Mouse (Mus musculus) bone marrow, adult 2 months (tissue): Measurements from ENCODE around the gene Elf2. TPM values are rescaled to one million over a fixed set of nuclear protein-coding genes. Genes with fewer than 3 reads are reported as not detected.
"Not testable (repeated sequence)": the region's sequence is repeated elsewhere in the genome, so short reads cannot be mapped to it uniquely, and the experiment has no call there.

Source experiments
- H3K27ac ChIP-seq: fragments of 200-500 bp; 2 replicates; pipeline ENCODE4 v1.5.1; 2012; ENCODE audit warnings: low read depth, mild to moderate bottlenecking, control low read depth, inconsistent platforms, low read length; ENCODE audit not compliant: control insufficient read depth, poor library complexity, insufficient read depth
- H3K4me1 ChIP-seq: fragments of 200-500 bp; 2 replicates; pipeline ENCODE4 v1.6.1; 2011; ENCODE audit warnings: low read length; ENCODE audit not compliant: control insufficient read depth, insufficient read depth
- H3K4me3 ChIP-seq: fragments of 200-500 bp; replicated peaks from 2 replicates; pipeline ENCODE3; 2011; ENCODE audit warnings: mild to moderate bottlenecking, low read depth, low read length, control low read depth; ENCODE audit not compliant: control insufficient read depth
- CTCF ChIP-seq: fragments of 200-500 bp; IDR thresholded peaks from 2 replicates; pipeline ENCODE4 v1.5.1; 2011; ENCODE audit warnings: low read length, control low read depth; ENCODE audit not compliant: control insufficient read depth, insufficient read depth
- POLR2A ChIP-seq: fragments of 200-500 bp; IDR thresholded peaks from 2 replicates; pipeline ENCODE4 v1.6.1; 2011; ENCODE audit warnings: low read depth, mild to moderate bottlenecking, control low read depth, low read length, borderline replicate concordance; ENCODE audit not compliant: control insufficient read depth
- WGBS: fragments of 180-500 bp; shearing (Covaris S2); methylation state at CpG from one replicate; pipeline ENCODE4 v1.1.7; 2018; 5-methylcytosine and 5-hydroxymethylcytosine counted together
- polyA plus RNA-seq: library from polyadenylated mRNA; stranded (reverse); fragments of >200 nt; gene quantifications from 2 replicates; pipeline ENCODE4 v1.2.4, GENCODE M21; 2011; ENCODE audit warnings: low replicate concordance; ENCODE audit not compliant: missing spikeins, insufficient read depth, insufficient read length

Gene Elf2
- polyA plus RNA-seq, 1 experiment = 27.6 TPM

DNA sequence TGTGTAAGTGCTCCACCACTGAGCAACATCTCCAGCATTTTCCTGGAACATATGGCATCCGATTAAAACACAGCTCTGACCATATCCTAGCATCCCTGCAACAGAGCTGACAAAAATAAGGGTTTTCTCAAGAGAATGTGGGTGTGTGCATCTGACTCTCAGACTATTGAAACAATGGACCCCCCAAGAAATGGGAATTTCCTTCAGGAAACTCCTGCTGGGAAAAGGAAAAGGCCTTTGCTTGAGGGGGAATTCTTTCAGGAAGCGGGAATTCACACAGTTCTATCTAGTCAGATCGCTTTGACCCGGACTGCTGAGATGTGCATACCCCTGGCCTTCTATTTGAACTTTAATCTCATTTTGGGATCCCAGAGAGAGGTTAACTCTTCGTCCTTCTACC lies 116.9 kb downstream of the Elf2 start:
- Histone ChIP-seq H3K27ac (no peak overlapping the region), H3K4me3 (no peak overlapping the region), H3K4me1 (no peaks in the 10 kb centered on the region; the same call in none of the 2 replicates)
- WGBS = 73% methylated on average over 5 of the region's 5 CpGs
- TF ChIP-seq CTCF (no peak), POLR2A (no peak)

DNA sequence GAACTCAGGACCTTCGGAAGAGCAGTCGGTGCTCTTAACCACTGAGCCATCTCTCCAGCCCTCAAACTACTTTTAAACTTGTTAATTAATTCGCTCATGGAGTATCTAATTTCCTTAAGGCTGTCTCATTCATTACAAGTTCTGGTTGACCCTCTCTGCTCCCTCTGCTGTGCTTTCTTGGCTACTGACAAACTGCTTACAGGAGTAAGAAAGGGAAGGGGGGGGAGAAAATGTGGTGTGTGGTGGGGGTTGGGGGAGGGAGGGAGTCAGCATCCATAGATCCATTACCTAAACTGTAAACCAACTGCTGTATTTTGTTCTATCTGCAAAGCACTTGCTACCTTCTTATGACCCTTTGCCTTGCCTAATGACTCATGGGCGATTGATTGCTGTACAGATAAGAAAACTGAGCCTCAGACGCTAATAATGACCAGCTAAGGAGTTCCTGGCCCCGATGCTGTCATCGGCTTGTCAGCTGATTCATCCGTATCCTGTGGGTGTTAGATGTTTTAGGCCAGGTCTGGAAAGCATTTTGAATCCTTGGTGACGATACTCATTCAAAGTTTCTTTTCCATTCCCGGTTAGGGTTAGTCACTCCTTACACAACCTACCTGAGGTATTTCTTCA lies 117.5 kb downstream of the Elf2 start:
- TF ChIP-seq CTCF (no peak), POLR2A (no peak)
- 58% methylated on average over 10 of the region's 10 CpGs for WGBS
- no peaks in the 10 kb centered on the region; the same call in none of the 2 replicates for H3K4me1 ChIP-seq

DNA sequence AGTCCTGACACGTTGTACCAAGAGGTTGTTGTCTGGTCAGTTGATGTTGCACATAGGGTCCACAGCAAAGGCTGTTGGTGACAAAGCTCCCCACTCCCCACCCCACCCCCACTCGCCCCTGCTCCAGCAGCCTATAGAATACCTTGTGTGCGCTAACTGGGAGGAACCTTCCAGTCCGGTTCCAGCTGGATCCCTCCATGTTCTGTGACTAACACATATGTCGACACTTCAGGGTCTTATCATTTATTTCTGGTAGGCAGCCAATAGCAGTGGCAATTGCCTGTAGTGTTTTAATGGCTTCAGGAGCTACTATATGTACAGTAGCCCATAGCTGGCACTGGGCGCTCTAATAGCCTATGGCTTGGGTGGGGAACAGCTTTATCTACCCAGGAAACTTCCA lies 118.2 kb downstream of the Elf2 start:
- WGBS = 84% methylated on average over 6 of the region's 6 CpGs
- Histone ChIP-seq H3K4me1 (no peaks in the 10 kb centered on the region; the same call in none of the 2 replicates), H3K4me3 (no peak overlapping the region), H3K27ac (no peak overlapping the region)
- TF ChIP-seq POLR2A (no peak), CTCF (no peak)

More for the DNA sequence above, 117.5 kb downstream of the Elf2 start:
- H3K27ac ChIP-seq = no peak overlapping the region
- H3K4me3 ChIP-seq = no peak overlapping the region

DNA sequence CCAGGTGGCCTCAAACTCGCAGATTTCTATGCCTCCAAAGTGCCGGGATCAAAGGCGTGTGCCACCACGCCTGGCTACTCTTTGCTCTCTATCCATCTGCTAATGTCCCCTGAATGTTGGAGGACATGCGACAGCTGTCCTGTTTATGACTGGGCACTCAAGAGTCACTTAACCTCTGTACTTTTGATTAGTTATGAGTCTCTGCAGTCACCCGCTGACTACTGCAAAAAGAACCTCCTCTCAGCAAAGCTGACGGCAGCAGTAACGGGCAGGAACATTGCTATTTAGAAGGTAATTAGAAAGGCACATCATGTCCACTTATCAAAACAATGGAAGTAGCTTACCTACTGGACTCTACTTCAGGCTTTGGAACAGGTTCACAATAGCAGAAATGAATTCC lies 118.6 kb downstream of the Elf2 start:
- no peak overlapping the region for H3K27ac ChIP-seq
- no peaks in the 10 kb centered on the region; the same call in none of the 2 replicates for H3K4me1 ChIP-seq
- 85% methylated on average over 8 of the region's 8 CpGs for WGBS
- no peak overlapping the region for H3K4me3 ChIP-seq
- no peak for TF ChIP-seq POLR2A
- TF ChIP-seq CTCF = no peak

DNA sequence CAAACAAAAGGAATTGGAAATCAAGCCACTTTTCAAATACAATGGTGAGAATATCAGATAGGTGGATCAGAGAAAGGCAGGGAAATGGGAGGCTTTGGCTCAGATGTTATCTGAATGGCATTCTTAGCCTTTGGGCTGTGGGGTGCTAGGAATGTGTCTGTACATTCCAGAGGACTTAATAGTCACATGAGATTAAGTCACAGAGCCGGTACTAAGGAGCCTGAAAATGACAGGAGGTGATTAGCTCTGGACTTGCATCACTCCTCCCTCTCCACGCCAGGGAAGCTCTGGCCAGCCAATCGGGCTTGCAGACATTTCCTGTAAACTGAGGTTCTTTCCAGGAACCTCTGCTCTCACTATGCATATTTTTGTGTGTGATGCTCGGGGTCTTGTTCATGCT lies 119.6 kb downstream of the Elf2 start:
- TF ChIP-seq POLR2A = no peak
- no peak for TF ChIP-seq CTCF
- Histone ChIP-seq H3K27ac (no peak overlapping the region), H3K4me1 (no peaks in the 10 kb centered on the region; the same call in 1 of the 2 replicates), H3K4me3 (no peak overlapping the region)
- 40% methylated on average over 4 of the region's 4 CpGs for WGBS

DNA sequence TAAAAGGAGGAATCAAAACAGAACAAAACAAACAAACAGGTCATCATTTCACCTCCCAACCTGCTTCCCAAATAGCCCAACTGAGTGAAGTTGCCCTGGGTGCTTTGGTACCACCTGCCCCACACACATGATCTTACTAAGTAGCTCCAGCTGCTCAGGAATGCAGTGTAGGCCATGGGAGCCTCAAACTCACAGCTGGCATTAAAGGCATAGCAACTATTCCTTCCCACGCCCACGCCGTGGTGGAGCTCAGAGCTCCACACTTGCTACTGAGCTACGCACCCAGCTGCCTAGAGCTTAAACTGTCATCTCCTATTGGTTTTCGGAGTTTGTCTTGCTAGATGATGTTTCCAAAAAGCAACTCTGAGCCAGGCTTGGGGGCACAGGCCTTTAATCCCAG lies 121.2 kb downstream of the Elf2 start:
- Histone ChIP-seq H3K4me3 (no peak overlapping the region), H3K27ac (no peak overlapping the region), H3K4me1 (no peaks in the 10 kb centered on the region; the same call in 1 of the 2 replicates)
- TF ChIP-seq POLR2A = no peak
- no peak for TF ChIP-seq CTCF
- WGBS = 84% methylated on average over 5 of the region's 5 CpGs

DNA sequence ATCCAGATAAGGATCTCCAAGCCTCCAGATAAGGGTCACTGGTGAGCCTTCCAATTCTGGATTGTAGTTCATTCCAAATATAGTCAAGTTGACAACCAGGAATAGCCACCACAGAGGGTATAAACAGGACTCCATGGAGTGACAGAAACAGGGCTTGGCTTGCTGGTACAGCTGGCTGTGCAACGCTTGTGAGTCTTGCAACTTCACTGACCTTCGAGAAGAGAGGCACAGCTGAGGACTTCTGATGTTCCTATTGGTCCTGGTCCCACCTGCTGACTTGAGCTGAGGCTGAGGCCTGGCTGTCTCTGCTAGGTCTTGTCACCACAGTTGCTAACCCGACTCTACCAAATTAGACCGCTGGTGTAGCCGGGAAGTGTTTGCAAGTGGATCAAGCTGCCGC lies 122.1 kb downstream of the Elf2 start:
- WGBS = 82% methylated on average over 6 of the region's 6 CpGs

DNA sequence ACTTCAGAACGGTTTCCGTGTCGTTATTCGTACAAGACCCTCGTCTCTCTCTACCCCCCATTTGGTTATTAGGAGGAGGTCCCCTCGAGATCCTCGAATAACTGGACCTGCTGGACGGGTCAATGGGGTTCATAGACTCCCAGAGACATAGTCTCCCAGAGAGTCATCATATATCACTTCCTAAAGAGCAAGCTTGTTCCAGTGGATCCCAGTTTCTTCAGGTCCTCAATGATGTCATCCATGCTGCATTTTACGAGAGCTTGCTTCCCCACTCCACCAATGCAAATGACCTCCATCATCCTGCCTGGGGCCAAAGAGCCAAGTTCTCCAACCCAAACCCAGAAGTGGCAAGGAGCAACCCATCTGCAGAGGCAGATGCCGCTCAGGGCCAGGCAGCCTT lies 124.1 kb downstream of the Elf2 start:
- H3K27ac ChIP-seq, H3K4me1 ChIP-seq, H3K4me3 ChIP-seq: not testable (repeated sequence)
- WGBS = 78% methylated on average over 9 of the region's 10 CpGs

More for the DNA sequence above, 122.1 kb downstream of the Elf2 start:
- H3K4me3 ChIP-seq, H3K27ac ChIP-seq, H3K4me1 ChIP-seq: not testable (repeated sequence)

DNA sequence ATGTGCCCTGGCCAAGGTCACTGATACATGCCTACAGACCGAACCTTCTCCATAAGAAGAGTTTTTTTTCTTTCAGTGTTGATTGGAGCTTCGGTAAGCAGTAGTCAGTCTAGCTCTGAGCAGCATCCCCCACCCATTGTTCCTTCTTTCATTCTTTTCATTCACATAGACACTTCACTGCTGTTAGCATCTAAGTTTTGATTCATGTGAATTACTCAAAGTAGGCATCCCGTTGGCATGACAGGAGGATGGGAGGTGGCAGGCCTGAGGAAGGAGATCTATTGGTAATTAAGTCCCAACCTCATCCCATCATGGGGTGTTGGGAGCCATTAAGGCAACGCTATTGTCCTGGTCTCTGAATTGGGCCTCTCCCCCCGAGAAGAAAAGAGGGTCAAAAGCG lies 124.8 kb downstream of the Elf2 start:
- H3K27ac ChIP-seq = peak overlapping the region; percentile 65
- TF ChIP-seq CTCF = no peak
- H3K4me3 ChIP-seq = no peak overlapping the region
- H3K4me1 ChIP-seq = peaks cover 2% of the 10 kb centered on the region; the same call in 1 of the 2 replicates
- 73% methylated on average over 6 of the region's 6 CpGs for WGBS
